Mouse (Mus musculus) heart, postnatal 0 days (tissue): Measurements from ENCODE around the gene Ccdc51.

Source experiments
- CTCF ChIP-seq: IDR thresholded peaks from 2 replicates; pipeline ENCODE4 v1.5.1; 2016; ENCODE audit warnings: antibody characterized with exemption, control low read depth, low read depth
- EP300 ChIP-seq: IDR thresholded peaks from 2 replicates; pipeline ENCODE4 v1.6.1; 2016; ENCODE audit warnings: antibody characterized with exemption, low read depth

GRCm38 (mm10) chr9:109096856-109097255 lies 14.6 kb downstream of the Ccdc51 start:
- TF ChIP-seq EP300: no peak
- TF ChIP-seq CTCF: no peak
